Mouse (Mus musculus) spleen, postnatal 36 days (tissue): Measurements from ENCODE around the gene Smarca4.

Experiments used
- DNase-seq, 2 experiments: peaks; one replicate each; pipeline ENCODE4 v3.0.0; 2022; ENCODE audit warnings: low spot score in 2 of 2, mixed read lengths in 1 of 2

Smarca4 gene

GRCm38 (mm10) chr9:21601073-21601472 lies 14.9 kb upstream of the Smarca4 start:
- no peak for DNase-seq

DNA sequence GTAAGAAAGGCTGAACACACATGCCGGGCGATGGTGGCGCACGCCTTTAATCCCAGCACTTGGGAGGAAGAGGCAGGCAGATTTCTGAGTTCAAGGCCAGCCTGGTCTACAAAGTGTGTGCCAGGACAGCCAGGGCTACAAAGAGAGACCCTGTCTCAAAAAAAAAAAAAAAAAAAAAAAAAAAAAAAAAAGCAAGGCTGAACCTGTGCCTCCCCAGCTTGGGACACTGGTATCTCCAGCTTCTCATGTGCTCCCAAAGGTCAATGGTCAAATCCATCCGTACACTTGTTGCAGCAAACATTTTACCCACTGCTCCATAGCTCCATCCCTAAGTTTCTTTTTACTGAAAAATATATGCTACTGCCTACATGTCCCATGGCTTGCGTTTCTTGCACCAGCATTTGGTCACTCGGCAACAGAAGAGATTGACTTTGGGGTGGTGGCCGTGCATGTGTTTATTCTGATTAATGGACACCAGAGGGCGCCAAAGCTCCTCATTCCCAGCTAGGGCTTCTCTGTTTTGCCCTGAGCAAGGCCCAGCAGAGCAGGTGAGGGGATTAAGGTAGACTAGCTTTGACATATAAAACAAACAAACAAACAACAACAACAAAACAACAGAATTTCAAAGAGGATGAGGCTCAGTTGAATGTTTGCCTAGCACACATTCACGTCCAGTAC lies 14.1 kb upstream of the Smarca4 start:
- peak; percentile 63 to 68 for DNase-seq

DNA sequence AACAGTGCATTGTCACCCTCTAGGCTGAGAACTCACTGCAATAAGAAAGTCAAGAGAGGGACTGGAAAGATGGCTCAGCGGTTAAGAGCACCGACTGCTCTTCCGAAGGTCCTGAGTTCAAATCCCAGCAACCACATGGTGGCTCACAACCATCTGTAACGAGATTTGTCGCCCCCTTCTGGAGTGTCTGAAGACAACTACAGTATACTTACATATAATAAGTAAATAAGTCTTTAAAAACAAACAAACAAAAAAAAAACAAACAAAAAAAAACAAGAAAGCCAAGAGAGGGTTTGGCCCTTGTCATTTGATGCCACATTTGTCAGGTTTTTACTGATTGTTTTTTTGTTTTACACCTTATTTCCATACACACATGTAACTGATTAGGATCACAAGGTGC lies 11.8 kb upstream of the Smarca4 start:
- DNase-seq: no peak

DNA sequence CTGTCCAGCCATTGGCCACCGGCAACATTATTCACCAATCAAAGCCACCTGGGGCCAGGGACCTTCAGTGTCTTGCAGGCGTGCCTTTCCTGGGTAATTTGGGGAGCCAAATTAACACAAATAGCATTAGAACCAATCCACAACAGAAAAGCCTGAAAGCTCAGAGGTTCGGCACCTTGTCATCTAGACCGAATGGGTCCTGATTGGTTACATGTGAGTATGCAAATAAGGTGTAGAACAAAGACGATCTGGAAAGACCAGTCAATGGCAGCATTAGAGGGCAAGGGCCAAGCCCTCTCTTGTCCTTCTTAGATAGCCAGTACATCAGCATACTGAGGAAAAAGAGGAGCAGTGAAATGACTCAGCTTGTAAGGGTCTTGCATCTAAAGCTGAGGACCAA lies 10.1 kb upstream of the Smarca4 start:
- no peak for DNase-seq

DNA sequence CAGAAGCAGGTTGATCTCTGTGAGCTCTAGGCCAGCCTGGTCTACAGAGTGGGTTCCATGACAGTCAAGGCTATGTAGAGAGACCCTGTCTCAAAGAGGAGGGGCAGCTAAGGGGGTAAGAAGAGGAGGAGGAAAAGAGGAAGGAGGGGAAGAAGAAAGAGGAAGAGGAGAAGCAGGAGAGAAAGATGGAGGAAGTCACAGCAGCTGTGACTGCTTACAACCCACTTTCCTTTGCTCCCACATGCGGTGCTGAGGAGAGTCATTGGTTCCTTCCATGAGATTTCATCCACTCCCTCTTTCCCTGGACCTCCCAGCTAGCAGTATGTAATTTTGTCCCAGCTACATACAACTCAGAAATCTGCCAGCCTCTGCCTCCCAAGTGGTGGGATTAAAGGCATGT lies 9.3 kb upstream of the Smarca4 start:
- no peak for DNase-seq

GRCm38 (mm10) chr9:21609861-21610260 lies 6.1 kb upstream of the Smarca4 start:
- peak; percentile 87 to 91 for DNase-seq

GRCm38 (mm10) chr9:21614864-21615616 lies 929 bp upstream of the Smarca4 start:
- DNase-seq: no peak

- peak; percentile 86 to 87 for DNase-seq
Observed at GRCm38 (mm10) chr9:21616232-21616781, 338 bp downstream of the Smarca4 start.

DNA sequence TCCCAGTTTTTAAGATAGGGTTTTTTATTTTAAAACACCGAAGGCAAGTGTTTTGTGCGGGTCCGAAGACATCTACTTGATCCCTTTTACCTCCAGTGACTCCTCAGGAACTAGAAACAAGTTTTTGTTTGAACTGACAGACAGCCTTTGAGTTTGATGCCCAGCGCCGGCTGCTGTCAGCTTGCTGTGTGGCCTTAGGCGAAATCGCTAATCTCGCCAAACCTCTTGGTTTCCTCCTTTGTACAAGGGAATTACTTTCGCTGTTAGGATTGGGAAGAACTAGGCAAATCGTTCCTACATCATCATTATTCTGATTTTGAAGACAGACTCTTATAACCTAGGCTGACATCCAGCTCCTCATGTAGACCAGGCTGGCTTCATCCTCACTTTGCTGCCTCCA lies 1.1 kb downstream of the Smarca4 start:
- peak in 1 of 2 experiments; percentile 34 for DNase-seq

DNA sequence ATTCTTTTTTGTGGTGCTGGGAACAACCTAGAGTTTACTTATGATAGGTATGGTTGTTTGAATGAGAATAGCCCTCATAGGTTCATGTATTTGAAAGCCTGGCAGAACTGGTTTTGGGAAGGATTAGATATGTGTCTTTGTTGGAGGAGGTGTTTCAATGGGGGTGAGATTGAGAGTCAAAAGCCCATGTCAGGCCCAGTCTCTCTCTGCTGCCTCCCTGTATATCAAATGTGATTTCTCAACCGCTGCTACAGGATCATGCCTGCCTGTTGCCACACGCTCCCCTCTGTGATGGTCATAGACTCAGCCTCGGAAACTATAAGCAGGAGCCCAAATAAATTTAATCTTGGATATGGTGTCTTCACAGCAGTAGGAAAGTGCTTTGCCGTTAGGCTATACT lies 4.3 kb downstream of the Smarca4 start:
- DNase-seq: no peak

DNA sequence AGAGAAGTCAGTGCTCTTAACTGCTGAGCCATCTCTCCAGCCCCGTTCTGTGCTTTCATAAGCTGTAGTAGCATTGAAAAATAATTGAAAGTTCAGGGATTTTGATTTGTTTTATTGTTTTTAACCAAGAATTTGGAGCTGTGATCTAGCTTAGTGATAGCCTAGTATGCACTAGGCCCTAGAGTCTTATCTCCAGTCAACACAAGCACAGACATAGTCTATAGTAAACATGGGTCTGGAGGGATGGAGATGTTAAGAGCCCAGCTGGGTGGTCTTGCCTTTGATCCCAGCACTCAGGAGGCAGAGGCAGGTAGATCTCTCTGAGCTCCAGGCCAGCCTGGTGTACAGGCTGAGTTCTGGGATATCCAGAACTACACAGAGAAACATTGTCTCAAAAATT lies 6.7 kb downstream of the Smarca4 start:
- DNase-seq: no peak

GRCm38 (mm10) chr9:21625342-21626339 lies 9.7 kb downstream of the Smarca4 start:
- peak; percentile 77 to 79 for DNase-seq

GRCm38 (mm10) chr9:21626571-21626970 lies 10.6 kb downstream of the Smarca4 start:
- DNase-seq: no peak

DNA sequence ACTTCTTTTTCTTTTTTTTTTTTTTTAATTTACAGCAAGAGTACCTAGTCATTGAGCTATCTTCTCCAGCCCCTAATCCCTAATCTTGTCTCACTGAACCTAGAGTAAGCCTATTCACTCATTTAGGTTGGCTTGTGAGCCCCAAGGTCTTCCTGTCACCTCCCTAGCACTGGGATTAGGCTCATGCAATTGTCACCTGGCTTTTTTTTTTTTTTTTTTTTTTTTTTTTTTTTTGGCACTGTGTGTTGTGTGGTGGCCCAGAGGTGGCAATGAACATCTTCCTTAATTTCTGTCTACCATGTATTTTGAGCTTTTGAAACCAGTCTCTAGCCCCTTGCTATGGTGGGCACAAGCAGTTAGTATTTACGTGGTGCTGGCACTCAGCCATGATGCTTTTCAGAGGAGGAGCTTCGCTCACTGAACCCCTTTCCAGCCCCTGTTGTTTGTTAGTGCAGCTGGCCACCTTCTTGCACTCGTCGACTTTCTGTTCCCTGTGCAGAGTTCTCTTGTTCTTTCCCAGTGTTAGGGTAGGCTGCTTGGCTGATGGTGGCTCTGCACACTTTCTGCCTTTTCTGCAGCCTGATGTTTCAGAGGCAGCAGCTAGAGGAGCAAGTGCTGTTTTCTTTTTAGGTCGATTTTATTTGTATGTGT lies 11.3 kb downstream of the Smarca4 start:
- DNase-seq: peak; percentile 60 to 63

GRCm38 (mm10) chr9:21630673-21631072 lies 14.7 kb downstream of the Smarca4 start:
- DNase-seq: peak; percentile 26 to 59

DNA sequence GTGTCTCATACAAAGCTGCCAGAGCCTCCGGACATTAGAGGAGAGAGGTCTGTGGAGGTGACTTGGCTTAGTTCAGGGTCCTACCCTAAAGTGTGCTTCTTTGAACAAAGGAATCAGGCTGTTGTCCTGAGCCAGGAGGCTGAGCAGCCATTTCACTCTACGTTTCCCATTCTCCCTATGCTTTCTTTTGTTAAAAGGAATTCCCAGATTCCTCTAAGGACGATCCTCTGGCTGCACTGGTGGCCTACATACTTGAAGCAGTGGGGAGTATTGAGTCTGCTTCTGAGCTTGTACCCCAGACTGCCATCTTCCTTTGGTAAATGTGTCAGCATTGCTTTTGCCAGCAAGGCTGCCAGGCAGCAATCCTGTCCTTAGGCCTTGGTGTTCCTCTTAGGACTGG lies 17.1 kb downstream of the Smarca4 start:
- DNase-seq: no peak

DNA sequence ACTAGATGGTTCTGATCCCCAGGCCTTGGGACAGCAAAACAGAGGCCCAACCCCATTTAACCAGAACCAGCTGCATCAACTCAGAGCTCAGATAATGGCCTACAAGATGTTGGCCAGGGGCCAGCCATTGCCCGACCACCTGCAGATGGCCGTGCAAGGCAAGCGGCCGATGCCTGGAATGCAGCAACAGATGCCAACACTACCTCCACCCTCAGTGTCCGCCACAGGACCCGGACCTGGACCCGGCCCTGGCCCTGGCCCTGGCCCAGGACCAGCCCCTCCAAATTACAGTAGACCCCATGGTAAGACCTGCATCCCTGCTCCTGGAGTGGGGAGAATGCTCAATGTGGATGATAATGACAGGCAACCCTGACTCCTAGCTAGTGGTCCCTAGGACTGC lies 19.7 kb downstream of the Smarca4 start:
- no peak for DNase-seq

GRCm38 (mm10) chr9:21639031-21639430 lies 23.1 kb downstream of the Smarca4 start:
- no peak for DNase-seq

- no peak for DNase-seq
Observed at GRCm38 (mm10) chr9:21646366-21646765, 30.4 kb downstream of the Smarca4 start.

GRCm38 (mm10) chr9:21647721-21648120 lies 31.8 kb downstream of the Smarca4 start:
- DNase-seq: no peak

DNA sequence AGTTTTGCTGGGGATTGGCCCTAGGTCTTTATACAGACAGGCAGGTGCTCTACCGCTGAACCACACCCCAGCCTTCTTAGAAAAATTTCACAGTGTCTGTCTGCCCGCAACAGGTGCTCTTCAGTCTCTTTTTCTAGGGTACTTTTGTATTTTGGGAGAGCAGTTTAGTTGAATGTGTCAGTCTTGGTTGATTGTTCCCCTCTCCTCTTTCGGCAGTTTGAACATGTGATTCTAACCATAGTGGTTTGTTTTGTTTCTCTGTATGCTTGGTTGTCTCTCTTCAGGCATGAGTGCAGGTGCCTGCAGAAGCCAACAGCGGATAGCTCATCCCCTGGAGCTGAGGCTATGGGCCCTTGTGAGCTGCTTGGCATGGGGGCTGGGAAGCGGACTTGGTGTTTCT lies 36.3 kb downstream of the Smarca4 start:
- DNase-seq: no peak
